Mouse (Mus musculus) right cerebral cortex, postnatal 25 days (tissue): Measurements from ENCODE around the gene Pid1.
A peak's percentile ranks its signal among the peaks of the same experiment; 100 is the strongest.
"Not testable (repeated sequence)": the region's sequence is repeated elsewhere in the genome, so short reads cannot be mapped to it uniquely, and the experiment has no call there.

Experiments
- DNase-seq: peaks from one replicate; pipeline ENCODE4 v3.0.0; 2022

The Pid1 gene

DNA sequence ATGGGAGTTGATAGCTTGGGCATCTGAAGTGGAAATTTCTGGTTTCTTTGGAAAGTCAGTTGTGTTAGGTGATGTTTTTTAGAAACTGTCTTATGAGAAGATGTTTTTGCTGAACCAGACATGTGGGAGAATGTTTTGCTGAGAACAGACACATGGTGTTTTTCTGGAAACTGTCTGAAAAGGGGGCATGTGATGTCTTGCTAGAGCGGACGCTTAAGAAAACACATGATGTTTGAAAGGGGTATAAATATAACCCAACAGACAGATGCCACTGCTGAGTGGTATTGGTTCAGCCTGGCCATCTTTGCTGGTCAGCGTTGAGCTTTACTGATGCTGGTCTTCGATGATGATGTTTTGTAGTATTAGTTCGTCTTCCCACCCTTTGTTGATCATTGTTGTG, 6.8 kb downstream of the Pid1 start:
- no peak for DNase-seq

GRCm38 (mm10) chr1:84350262-84350661, 13.7 kb downstream of the Pid1 start:
- no peak for DNase-seq

DNA sequence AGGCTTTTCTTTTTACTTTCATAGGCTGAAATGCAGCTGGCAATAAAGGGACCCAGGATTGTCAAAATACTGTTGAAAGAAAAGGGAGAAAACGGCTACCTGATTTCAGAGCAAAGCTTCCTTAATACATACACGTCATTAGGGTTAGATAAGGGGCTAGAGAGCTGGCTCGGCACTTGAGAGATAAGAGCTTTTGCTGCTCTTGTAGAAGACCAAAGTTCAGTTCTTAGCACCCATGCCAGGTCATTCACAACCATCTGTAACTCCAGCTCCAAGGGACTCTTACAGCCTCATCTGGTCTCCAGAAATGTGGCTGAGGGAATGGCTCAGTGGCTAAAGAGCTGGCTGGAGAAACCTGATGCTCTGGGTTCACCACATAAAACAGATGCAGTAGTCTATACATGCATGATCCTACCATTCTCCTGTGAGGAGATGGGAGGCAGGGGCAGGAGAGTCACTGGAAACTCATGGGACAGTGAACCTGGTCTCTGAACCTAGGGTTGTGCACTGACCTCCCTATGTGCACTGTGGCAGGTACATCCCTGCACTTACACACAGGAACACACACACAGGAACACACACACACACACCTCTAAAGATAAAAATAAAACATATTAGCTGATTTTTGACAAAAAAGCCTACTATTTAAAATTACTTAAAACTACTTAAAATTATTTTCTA, 16.0 kb downstream of the Pid1 start:
- DNase-seq = no peak

DNA sequence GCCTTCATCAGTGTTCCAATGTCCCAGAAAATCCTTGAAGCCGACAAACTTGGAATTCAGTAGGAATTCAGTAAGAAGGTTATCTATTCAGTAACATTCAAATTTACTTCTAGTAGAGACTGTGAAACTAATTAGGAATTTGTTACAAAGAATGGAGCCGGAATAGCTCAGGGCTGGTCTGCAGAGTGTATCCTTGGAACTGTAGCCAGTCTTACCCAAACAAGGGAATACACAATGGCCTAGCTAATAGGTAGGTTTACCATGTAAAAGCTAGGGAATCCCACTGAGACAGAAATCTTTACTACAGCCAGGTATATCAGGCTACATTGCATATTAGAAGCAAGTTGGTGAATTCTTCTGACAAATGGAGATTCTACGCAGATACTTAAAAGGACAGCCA, 31.2 kb downstream of the Pid1 start:
- DNase-seq = not testable (repeated sequence)

DNA sequence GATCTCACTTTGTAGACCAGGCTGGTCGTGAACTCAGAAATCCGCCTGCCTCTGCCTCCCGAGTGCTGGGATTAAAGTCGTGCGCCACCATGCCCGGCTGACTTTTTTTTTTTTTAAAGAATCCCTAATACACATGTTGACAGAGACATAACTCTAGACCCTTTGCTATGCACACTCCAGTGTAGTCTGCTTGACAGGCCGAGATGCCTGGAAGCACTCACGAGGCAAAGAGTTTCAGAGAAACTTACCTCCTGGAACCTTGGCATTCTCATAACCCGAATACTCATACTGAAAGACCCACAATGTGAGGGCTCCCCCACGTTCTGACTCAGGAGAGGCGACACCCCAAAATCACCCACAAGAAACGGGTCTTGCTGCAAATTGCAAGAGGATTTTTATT, 32.1 kb downstream of the Pid1 start:
- DNase-seq = not testable (repeated sequence)

GRCm38 (mm10) chr1:84325309-84325708, 38.7 kb downstream of the Pid1 start:
- no peak for DNase-seq

- no peak for DNase-seq
Measured at GRCm38 (mm10) chr1:84321327-84321726, 42.7 kb downstream of the Pid1 start.

GRCm38 (mm10) chr1:84318569-84318968, 45.4 kb downstream of the Pid1 start:
- DNase-seq = no peak

GRCm38 (mm10) chr1:84317827-84318226, 46.2 kb downstream of the Pid1 start:
- no peak for DNase-seq

DNA sequence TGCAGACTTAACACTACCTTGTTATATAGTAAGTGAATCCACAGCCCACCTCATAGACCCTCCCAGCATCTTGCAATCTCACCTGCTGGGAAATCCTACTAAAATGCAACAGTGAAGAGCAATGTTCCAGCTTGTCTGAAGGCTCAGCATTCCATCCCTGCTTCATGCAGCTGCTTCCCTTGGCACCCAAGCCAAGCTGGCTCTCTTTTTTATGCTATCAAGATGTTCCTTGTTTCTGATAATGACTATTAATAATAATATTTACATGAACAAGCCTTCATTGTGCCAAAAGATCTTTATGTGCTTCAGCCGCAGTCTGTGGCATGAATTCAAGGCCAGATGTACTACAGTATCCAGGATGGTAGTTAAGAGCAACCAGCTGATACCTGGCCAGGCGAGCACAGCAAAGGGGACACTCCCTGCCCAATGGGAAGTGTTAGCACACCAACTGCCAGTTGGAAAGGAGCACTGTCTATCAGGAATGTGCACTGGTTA, 54.0 kb downstream of the Pid1 start:
- no peak for DNase-seq

DNA sequence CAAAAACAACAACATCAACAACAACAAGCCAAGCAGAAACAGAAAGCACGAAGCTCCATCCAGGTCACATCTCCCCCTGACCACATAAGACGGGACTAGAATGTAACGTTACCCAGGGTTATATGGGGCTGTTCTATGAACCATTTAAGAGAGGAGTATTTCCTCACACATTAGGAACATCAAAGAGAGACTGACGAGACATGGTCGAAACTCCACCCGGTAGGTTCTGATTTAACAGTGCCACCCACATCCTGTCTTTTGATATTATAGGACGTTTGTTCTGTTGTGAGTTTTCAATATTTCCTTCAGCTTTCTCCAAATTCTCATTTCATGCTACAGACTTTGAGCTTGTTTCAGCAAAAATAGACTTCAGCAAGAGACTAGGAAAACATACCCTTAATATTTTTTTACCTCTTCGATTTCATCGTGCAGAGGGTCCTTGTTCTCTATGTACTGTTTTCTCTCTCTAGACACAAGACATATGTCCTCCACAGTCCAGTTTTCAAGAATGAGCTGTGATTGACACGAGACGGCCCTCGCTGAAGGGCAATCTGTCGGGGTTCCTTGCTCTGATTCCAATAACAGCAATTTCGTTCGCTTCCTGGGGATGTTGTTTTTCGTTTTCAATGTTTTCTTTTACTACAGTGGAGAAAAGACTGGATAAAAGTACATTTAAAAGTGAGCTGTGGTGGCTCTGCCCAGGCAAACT, 58.1 kb downstream of the Pid1 start:
- no peak for DNase-seq

DNA sequence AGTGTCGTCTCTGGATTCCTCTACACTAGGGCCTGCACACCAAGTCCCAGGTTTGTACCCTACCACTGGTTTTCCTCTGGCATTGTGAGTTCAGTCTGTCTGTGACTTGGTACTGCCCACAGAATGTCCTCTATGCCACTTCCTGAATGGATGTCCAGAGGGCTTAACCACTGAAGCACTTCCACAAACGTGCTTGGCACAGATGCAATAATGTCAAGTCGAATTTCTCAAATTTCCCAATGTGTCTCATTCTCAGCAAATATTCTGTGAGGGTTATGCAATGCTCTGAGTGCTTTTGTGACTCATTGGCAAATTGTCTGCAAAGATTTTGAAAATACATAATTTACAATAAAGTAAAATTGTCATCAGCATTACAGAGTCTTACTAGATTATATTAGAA, 61.2 kb downstream of the Pid1 start:
- no peak for DNase-seq

GRCm38 (mm10) chr1:84299719-84300118, 64.3 kb downstream of the Pid1 start:
- DNase-seq = no peak

- DNase-seq = peak; percentile 69
Measured at GRCm38 (mm10) chr1:84286682-84287111, 77.3 kb downstream of the Pid1 start.

DNA sequence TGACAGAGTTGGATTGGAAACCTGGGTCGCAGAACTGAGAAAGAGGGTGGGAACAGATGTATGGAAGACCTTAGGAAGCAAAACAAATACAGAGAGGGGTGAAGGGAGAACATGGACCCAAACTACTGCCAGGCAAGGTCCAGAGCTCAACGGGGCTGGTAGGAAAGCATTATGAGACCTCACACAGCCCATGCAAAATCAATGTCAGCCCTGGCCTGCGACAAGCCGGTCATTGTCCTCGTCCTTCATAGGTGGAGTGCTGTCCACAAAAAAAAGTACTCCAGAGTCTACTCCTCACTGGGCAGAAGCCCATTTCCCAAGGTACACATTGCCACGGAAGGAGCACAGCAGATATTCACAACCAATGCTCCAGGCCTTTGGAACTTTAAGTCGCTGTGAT, 78.4 kb downstream of the Pid1 start:
- no peak for DNase-seq

DNA sequence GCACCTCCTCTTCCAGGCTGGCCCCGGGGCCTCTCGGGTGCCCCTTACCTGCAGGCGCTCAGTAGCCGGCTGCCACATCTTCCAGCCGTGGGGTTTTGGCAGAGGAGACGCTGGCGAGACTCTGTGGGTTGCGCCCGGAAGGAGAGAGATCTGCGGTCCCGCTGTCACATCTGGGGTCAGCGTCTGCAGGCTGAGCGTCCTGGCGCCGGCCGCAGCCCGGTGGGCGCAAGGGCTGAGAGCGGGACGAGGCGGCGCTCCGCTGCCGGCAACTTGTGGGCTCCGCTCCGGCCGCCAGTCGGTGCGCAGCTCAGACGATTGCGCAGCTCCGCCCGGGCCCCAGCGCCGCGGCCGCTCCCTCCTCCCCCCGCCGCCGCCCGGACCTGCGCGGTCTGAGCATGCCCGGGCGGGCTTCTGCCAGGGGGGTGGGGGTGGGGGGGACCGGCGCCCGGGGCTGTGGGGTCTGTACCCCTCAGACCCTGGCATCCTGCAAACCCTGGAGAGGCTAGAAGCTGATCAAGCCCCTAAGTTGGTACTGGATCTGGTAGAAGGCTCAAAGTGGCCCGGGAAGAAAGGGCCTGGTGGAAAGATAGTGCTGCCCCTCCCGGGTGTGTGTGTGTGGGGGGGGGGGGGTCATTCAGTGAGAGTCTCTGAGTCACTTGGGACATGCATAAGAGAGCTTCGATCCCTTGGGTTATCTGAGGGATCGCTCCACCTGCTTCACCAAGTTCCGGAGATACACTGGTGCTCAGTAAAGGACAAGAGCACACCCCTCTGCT, 79.5 kb downstream of the Pid1 start:
- peak; percentile 77 for DNase-seq

DNA sequence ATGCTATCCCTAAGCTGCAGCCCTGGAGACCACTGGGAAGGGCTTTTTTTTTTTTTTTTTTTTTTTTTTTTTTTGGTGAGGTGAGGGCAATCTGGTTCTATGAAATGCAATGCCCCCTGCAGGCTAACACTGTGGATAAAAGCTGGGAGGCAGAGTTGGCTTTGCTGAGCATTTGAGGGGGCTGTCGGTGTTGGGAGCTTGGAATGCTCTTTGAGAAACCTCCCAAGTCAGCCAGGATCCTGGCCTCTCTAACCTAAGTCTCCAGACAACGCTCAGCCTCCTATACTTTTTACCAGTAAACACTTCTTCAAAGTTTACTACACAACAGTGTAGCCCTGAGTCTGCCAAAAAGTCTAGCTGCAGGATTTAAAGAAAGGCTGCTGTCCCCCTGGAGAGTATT, 80.9 kb downstream of the Pid1 start:
- peak; percentile 30 for DNase-seq

DNA sequence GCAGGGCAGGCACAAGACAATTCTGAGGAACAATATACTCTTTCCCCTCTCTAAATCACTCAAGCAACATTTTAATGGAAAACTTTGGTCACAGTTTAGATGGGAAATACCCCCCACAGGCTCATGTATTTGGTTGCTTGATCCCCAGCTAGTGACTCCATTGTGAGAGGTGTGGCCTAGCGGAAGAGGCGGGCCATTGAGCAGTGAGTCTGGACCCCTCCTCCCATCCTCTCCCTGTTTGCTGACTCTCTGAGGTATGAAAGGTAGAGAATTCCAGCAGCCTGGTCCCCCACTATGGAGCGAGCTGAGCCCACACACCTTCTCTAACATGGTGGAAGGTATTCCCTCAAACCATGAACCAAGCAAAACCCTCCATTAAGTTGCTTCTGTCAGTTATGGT, 83.8 kb downstream of the Pid1 start:
- DNase-seq = no peak

- DNase-seq = no peak
Measured at GRCm38 (mm10) chr1:84278359-84279255, 85.4 kb downstream of the Pid1 start.

- DNase-seq = no peak
Measured at GRCm38 (mm10) chr1:84272951-84273350, 91.0 kb downstream of the Pid1 start.

GRCm38 (mm10) chr1:84271712-84272200, 92.2 kb downstream of the Pid1 start:
- DNase-seq = no peak

DNA sequence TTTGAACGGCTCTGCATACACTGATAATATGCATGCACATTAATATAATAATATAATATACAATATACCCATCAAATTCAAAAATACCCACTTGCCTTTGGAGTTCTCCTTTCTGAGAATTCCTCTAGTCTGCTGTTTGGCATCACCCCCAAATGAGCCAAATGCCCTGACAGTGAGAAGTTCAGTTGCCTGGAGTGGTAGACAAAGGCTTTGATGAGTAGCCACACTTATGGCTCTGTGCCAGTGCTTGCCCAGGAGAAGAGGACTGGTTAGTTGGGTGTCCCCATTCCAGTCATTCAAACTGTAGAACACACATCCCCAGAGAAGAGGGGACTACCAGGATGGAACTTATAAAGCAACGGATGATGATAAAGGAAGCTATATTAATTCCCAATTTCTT, 106.3 kb downstream of the Pid1 start:
- DNase-seq = no peak
